Mouse (Mus musculus): ENCODE results near the gene Tmem167b. TPM values are rescaled to one million over a fixed set of nuclear protein-coding genes. Genes with fewer than 3 reads are reported as not detected.

The Tmem167b gene
- polyA plus RNA-seq, 1 experiment from 2014 or later, result 48.6 TPM

- Histone ChIP-seq H3K4me1 (peaks cover 5% of the 10 kb centered on the region; the same call in 1 of the 2 replicates), H3K9ac (no peak overlapping the region), H3K4me2 (replicated peaks) (no peak overlapping the region), H3K9me3 (replicated peaks) (no peaks in the 10 kb centered on the region), H3K4me3 (replicated peaks) (no peak overlapping the region), H3K27me3 (no peaks in the 10 kb centered on the region), H3K27ac (replicated peaks) (no peak overlapping the region), H3K36me3 (no peaks in the 10 kb centered on the region)
- ATAC-seq (ENCODE audit: insufficient number of reproducible peaks, low FRiP score, low TSS enrichment, low read depth), result no peak
- WGBS, result 42% methylated on average over 4 of the region's 4 CpGs
Observed at GRCm38 (mm10) chr3:108508745-108509474, 53.4 kb downstream of the Tmem167b start.

Small RNA genes lying within 50 kb of the gene (microRNA-seq; reads per million reads assigned to microRNA genes)
- not detected for gene Gm22860 (ENCODE audit: borderline number of aligned reads)

Other genes with a start within 250 kb of the Tmem167b start
- 0.12 TPM in 1 of 2 replicates, not detected in the other for gene Mybphl, start 197.6 kb downstream of the Tmem167b start, polyA plus RNA-seq (2015; fragmentation: Nextera tagmentation; extraction: Ambion mirVana)
- gene Psrc1, start 178.6 kb downstream of the Tmem167b start, polyA plus RNA-seq (2015; fragmentation: Nextera tagmentation; extraction: Ambion mirVana), result 41.7 TPM in 2 replicates
- gene Celsr2, start 146.9 kb downstream of the Tmem167b start, polyA plus RNA-seq (2015; fragmentation: Nextera tagmentation; extraction: Ambion mirVana), result 20.1 and 20.7 TPM in 2 replicates
- 117 and 120 TPM in 2 replicates for gene Sars, start 117.3 kb downstream of the Tmem167b start, polyA plus RNA-seq (2015; fragmentation: Nextera tagmentation; extraction: Ambion mirVana)
- 2.8 and 6.1 TPM in 2 replicates for gene 1700013F07Rik, start 28.3 kb downstream of the Tmem167b start, polyA plus RNA-seq (2015; fragmentation: Nextera tagmentation; extraction: Ambion mirVana)
- 3.3 and 4.1 TPM in 2 replicates for gene 5330417C22Rik, start 25.9 kb downstream of the Tmem167b start, polyA plus RNA-seq (2015; fragmentation: Nextera tagmentation; extraction: Ambion mirVana)
- 43.1 and 51.3 TPM in 2 replicates for gene Taf13, start 9.2 kb upstream of the Tmem167b start, polyA plus RNA-seq (2015; fragmentation: Nextera tagmentation; extraction: Ambion mirVana)
- gene Wdr47, start 28.8 kb upstream of the Tmem167b start, polyA plus RNA-seq (2015; fragmentation: Nextera tagmentation; extraction: Ambion mirVana), result 18.0 and 19.9 TPM in 2 replicates
- gene Clcc1, start 91.4 kb upstream of the Tmem167b start, polyA plus RNA-seq (2015; fragmentation: Nextera tagmentation; extraction: Ambion mirVana), result 86.3 and 87.5 TPM in 2 replicates
- gene Gpsm2, start 159.8 kb upstream of the Tmem167b start, polyA plus RNA-seq (2015; fragmentation: Nextera tagmentation; extraction: Ambion mirVana), result 68.1 and 75.8 TPM in 2 replicates
- gene Aknad1, start 177.2 kb upstream of the Tmem167b start, polyA plus RNA-seq (2015; fragmentation: Nextera tagmentation; extraction: Ambion mirVana), result 1.2 and 1.6 TPM in 2 replicates